Mouse (Mus musculus) left cerebral cortex, postnatal 36 days (tissue): Measurements from ENCODE around the gene Ppil2. TPM values are rescaled to one million over a fixed set of nuclear protein-coding genes. Genes with fewer than 3 reads are reported as not detected.
A peak's percentile ranks its signal among the peaks of the same experiment; 100 is the strongest.

Experiments
- DNase-seq, 2 experiments: peaks; one replicate each; pipeline ENCODE4 v3.0.0; 2021 to 2022; ENCODE audit warnings: low spot score in 2 of 2, mixed read lengths in 1 of 2
- intact Hi-C: fragments of 180-260 bp; cut with DNase I; formaldehyde crosslinking; loops from one replicate; pipeline ENCODE4 v1.15.1; 2025
- microRNA-seq: library from miRNA; unstranded; fragments of <30 nt; microRNA quantifications from one replicate; pipeline ENCODE4 v1.2.0, GENCODE M21; 2022
- total RNA-seq, 2 experiments: library from RNA; stranded (reverse); gene quantifications; 2 replicates each; pipeline ENCODE4 v1.2.3; 2021

Ppil2 gene
- total RNA-seq, 2 experiments from 2014 or later: 76.3 to 92.1 TPM

- intact Hi-C loops: no loop called here
- no peak for DNase-seq
Measured at GRCm38 (mm10) chr16:17049886-17050285, 61.2 kb downstream of the Ppil2 start.

- intact Hi-C loops: no loop called here
- DNase-seq: no peak
Measured at GRCm38 (mm10) chr16:17045287-17045686, 65.8 kb downstream of the Ppil2 start.

GRCm38 (mm10) chr16:17044320-17044719, 66.7 kb downstream of the Ppil2 start:
- intact Hi-C loops: no loop called here

GRCm38 (mm10) chr16:17041417-17041816, 69.6 kb downstream of the Ppil2 start:
- intact Hi-C loops: no loop called here

More at GRCm38 (mm10) chr16:17044320-17044719, 66.7 kb downstream of the Ppil2 start:
- no peak for DNase-seq

GRCm38 (mm10) chr16:17040716-17041115, 70.3 kb downstream of the Ppil2 start:
- no peak for DNase-seq
- intact Hi-C loops: no loop called here

More at GRCm38 (mm10) chr16:17041417-17041816, 69.6 kb downstream of the Ppil2 start:
- no peak for DNase-seq

Small RNA genes lying within 50 kb of the gene (microRNA-seq; reads per million reads assigned to microRNA genes)
- 82.0 reads per million, percentile 54 among the genes with 10 or more reads in this experiment for gene Mir130b
- not detected for gene Mir301b

Other genes with a start within 250 kb of the Ppil2 start
- not detected for gene Igll1, start 247.3 kb downstream of the Ppil2 start, total RNA-seq
- 10 to 100 TPM; 53.3 to 76.9 TPM for gene Top3b, start 240.5 kb downstream of the Ppil2 start, total RNA-seq
- under 1 TPM in 1 of 2 experiments, not detected in 1; 0.77 TPM for gene Vpreb1, start 240.4 kb downstream of the Ppil2 start, total RNA-seq
- gene Ppm1f, start 214.8 kb downstream of the Ppil2 start, total RNA-seq: 10 to 100 TPM; 44.9 to 52.7 TPM
- gene Mapk1, start 127.9 kb downstream of the Ppil2 start, total RNA-seq: 100 to 1,000 TPM; 478 to 491 TPM
- 10 to 100 TPM; 42.6 TPM for gene Ypel1, start 41.6 kb downstream of the Ppil2 start, total RNA-seq
- 1 to 10 TPM; 1.4 to 2.2 TPM for gene 2610318N02Rik, start 13.9 kb upstream of the Ppil2 start, total RNA-seq
- 10 to 100 TPM; 19.9 to 34.7 TPM for gene Sdf2l1, start 21.1 kb upstream of the Ppil2 start, total RNA-seq
- gene Ydjc, start 33.4 kb upstream of the Ppil2 start, total RNA-seq: 10 to 100 TPM; 27.5 to 27.6 TPM
- gene Ccdc116, start 36.0 kb upstream of the Ppil2 start, total RNA-seq: 1 to 10 TPM; 2.0 to 2.9 TPM
- 100 to 1,000 TPM; 123 to 145 TPM for gene Ube2l3, start 91.4 kb upstream of the Ppil2 start, total RNA-seq
- gene Rimbp3, start 97.3 kb upstream of the Ppil2 start, total RNA-seq: 1 to 10 TPM; 1.7 to 2.0 TPM
- gene Hic2, start 122.3 kb upstream of the Ppil2 start, total RNA-seq: 1 to 10 TPM; 5.3 to 5.4 TPM
- 100 to 1,000 TPM; 102 to 115 TPM for gene Tmem191c, start 164.8 kb upstream of the Ppil2 start, total RNA-seq
- 1 to 10 TPM; 1.9 to 2.5 TPM for gene Serpind1, start 220.1 kb upstream of the Ppil2 start, total RNA-seq